Mouse (Mus musculus) cerebellum, adult 2 months (tissue): ENCODE data around the gene Laptm4a. TPM values are rescaled to one million over a fixed set of nuclear protein-coding genes. Genes with fewer than 3 reads are reported as not detected.
"Not testable (repeated sequence)": the region's sequence is repeated elsewhere in the genome, so short reads cannot be mapped to it uniquely, and the experiment has no call there.

ENCODE experiments used
- DNase-seq, 2 experiments: peaks; one replicate each; pipeline ENCODE4 v3.0.0; 2021
- H3K27ac ChIP-seq: fragments of 200-500 bp; 2 replicates; pipeline ENCODE4 v1.5.1; 2012; ENCODE audit warnings: low read length, control low read depth, inconsistent platforms; ENCODE audit not compliant: insufficient read depth
- H3K27me3 ChIP-seq: fragments of 200-500 bp; 2 replicates; pipeline ENCODE4 v1.6.1; 2012; ENCODE audit warnings: inconsistent platforms, mild to moderate bottlenecking, low read length, moderate library complexity; ENCODE audit not compliant: control insufficient read depth, insufficient read depth
- H3K4me1 ChIP-seq: fragments of 200-500 bp; 2 replicates; pipeline ENCODE4 v1.6.1; 2011; ENCODE audit warnings: low read length; ENCODE audit not compliant: control insufficient read depth, insufficient read depth
- H3K4me3 ChIP-seq: fragments of 200-500 bp; replicated peaks from 2 replicates; pipeline ENCODE3; 2011; ENCODE audit warnings: mild to moderate bottlenecking, low read depth, low read length, control low read depth; ENCODE audit not compliant: insufficient read depth
- CTCF ChIP-seq: fragments of 200-500 bp; IDR thresholded peaks from 2 replicates; pipeline ENCODE4 v1.5.1; 2011; ENCODE audit warnings: low read depth, mild to moderate bottlenecking, control low read depth, low read length, moderate library complexity, borderline replicate concordance; ENCODE audit not compliant: insufficient read depth
- POLR2A ChIP-seq: fragments of 200-500 bp; IDR thresholded peaks from 2 replicates; pipeline ENCODE4 v1.6.1; 2011; ENCODE audit warnings: low read length, control low read depth, borderline replicate concordance; ENCODE audit not compliant: insufficient read depth
- WGBS: fragments of 180-500 bp; shearing (Covaris S2); methylation state at CpG from one replicate; pipeline ENCODE4 v1.1.7; 2018; 5-methylcytosine and 5-hydroxymethylcytosine counted together
- polyA plus RNA-seq: library from polyadenylated mRNA; depleted of rRNA; stranded (reverse); fragments of >200 nt; gene quantifications from 2 replicates; pipeline ENCODE4 v1.2.3, GENCODE M21; 2012

Laptm4a gene
- polyA plus RNA-seq, 1 experiment, result 258 TPM

DNA sequence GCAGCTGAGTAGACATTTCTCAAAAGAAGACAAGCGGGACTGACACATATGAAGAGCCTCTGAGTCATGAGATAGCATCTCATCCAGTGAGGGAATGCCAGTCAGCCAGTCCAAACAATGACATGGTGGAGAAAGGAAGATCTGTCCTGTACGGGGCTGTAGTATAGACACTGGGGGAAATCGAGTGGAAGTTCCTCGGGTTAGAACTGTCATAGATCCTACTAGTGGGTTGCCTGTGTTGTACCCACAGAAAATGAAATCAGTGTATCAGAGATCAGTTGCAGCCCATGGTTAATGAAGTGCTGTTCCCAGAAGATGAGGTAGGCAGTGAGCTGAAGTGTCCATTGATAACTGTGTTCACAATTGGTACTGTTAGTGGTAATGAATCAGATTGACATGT, 7.3 kb downstream of the Laptm4a start:
- H3K4me1 ChIP-seq, result peaks cover 15% of the 10 kb centered on the region
- TF ChIP-seq POLR2A (no peak), CTCF (no peak)
- H3K27ac ChIP-seq, result no peak overlapping the region
- no peaks in the 10 kb centered on the region for H3K27me3 ChIP-seq
- 73% methylated on average over 4 of the region's 4 CpGs for WGBS
- no peak for DNase-seq
- H3K4me3 ChIP-seq, result no peak overlapping the region

- 80% methylated on average over 4 of the region's 4 CpGs for whole genome bisulfite sequencing
Observed at GRCm38 (mm10) chr12:8931083-8931482, 9.6 kb downstream of the Laptm4a start.

DNA sequence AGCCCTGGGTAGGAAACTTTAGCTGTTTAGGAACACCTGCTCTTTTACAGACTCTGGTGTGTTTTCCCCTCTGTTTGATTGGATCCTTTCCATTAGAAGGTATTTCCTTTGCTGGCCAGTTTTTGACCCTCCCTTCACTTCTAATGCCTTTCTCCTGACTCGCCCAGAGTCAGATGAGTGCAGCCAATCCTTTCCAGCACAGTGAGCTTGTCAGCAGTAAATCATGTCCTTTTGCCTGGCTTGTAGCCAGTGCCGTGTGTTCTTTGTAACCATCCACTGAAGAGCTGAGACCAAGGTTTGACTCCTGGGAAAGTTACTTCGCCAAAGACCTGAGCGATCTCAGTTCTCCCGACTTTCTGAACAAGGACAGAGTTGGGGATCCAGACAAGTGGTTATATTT, 13.9 kb downstream of the Laptm4a start:
- WGBS, result 59% methylated on average over 5 of the region's 5 CpGs

More at GRCm38 (mm10) chr12:8931083-8931482, 9.6 kb downstream of the Laptm4a start:
- no peak overlapping the region for H3K4me3 ChIP-seq
- H3K4me1 ChIP-seq, result peaks cover 10% of the 10 kb centered on the region
- TF ChIP-seq POLR2A, result no peak
- TF ChIP-seq CTCF, result no peak
- H3K27me3 ChIP-seq, result no peaks in the 10 kb centered on the region
- DNase-seq, result no peak
- H3K27ac ChIP-seq, result no peak overlapping the region

DNA sequence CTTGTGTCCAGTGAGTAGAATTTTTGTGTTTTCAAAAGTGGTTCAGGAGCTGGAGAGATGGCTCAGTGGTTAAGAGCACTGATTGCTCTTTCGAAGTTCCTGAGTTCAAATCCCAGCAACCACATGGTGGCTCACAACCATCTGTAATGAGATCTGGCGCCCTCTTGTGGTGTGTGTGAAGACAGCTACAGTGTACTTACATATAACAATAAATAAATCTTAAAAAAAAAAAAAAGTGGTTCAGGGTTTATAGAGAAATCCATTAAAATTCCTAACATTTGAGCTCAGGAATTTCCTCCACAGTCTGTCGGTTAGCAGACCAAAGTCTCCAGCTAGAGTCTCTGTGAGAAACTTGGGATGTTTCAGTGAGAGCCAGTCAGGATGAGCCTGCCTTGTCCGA, 14.7 kb downstream of the Laptm4a start:
- not testable (repeated sequence) for H3K4me1 ChIP-seq, DNase-seq, H3K27ac ChIP-seq, H3K4me3 ChIP-seq, H3K27me3 ChIP-seq
- 69% methylated on average over 4 of the region's 4 CpGs for WGBS

More for the DNA sequence above, 13.9 kb downstream of the Laptm4a start:
- DNase-seq, result no peak
- Histone ChIP-seq H3K4me1 (peaks cover 6% of the 10 kb centered on the region; the same call in 1 of the 2 replicates), H3K27ac (no peak overlapping the region), H3K4me3 (no peak overlapping the region), H3K27me3 (no peaks in the 10 kb centered on the region)
- no peak for TF ChIP-seq CTCF
- no peak for TF ChIP-seq POLR2A

DNA sequence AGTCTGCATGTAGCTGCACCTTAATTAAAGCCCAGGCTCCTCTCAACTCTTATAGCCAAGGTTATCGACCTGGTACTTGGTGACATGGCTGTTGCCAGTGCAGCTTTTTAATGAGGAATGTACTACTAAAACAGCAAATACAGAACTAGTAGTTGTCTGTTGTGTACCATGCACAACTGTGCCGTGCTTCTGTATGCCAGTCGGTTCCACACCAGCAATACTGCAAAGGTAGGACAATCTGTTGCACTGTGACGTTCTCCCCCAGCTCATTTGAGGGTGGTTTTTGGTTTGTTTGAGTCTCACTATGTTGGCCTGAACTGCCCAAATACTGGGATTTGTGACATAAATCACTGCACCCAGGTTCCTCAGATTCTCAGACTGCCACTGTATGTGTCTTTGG, 18.0 kb downstream of the Laptm4a start:
- H3K27me3 ChIP-seq, result no peaks in the 10 kb centered on the region
- DNase-seq, result no peak
- TF ChIP-seq CTCF, result no peak
- no peak for TF ChIP-seq POLR2A
- no peaks in the 10 kb centered on the region for H3K4me1 ChIP-seq
- no peak overlapping the region for H3K4me3 ChIP-seq
- 90% methylated on average over 4 of the region's 4 CpGs for WGBS
- no peak overlapping the region for H3K27ac ChIP-seq

DNA sequence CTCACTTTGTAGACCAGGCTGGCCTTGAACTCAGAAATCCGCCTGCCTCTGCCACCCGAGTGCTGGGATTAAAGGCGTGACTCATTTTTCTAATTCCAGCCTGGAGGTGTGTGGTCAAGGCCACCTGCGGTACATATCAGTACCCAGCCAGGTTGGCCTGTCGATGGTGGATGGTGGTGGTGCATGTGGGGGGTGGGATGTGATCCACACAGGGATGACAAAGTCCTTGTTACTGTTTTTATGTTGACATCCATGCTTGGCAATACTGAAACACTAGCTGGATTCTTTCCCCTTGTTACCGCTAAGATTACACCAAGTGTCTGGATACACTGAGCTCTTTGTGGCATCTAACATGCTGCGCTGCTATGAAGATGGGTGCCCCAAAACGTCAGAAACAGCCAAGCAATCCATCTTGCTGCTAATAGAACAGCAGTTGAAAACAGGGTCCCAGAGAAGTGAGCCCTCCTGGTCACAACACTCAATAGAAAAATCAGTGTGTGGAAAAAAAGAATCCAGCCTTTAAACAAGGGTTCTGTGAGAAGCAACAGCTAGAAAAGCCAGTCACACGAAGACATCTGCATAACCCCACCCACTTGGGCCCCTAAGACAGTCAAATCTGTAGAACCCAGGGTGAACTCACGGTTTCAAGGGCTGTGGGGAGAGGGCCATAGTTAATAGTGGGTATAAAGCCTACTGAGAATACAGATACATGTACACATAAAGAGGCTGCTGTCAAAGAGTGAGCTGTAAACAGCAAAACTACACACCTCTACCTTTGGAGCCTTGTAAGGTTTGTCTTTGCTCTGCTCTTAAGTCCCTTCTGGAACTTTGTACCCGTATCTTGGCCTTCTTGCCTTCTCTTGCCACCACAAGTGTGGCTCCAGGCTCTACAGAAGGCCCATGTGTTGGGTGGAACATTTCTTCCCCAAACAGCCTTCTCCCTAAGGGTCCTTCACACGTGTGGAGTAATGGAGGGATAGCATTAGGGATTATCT, 18.8 kb downstream of the Laptm4a start:
- 69% methylated on average over 12 of the region's 12 CpGs for WGBS
- no peak for DNase-seq
- no peaks in the 10 kb centered on the region for H3K27me3 ChIP-seq
- no peaks in the 10 kb centered on the region for H3K4me1 ChIP-seq
- no peak overlapping the region for H3K27ac ChIP-seq
- no peak for TF ChIP-seq CTCF
- no peak for TF ChIP-seq POLR2A
- no peak overlapping the region for H3K4me3 ChIP-seq

- Histone ChIP-seq H3K27ac (no peak overlapping the region), H3K4me1 (no peaks in the 10 kb centered on the region), H3K4me3 (no peak overlapping the region), H3K27me3 (no peaks in the 10 kb centered on the region)
- WGBS, result 71% methylated on average over 4 of the region's 4 CpGs
- DNase-seq, result no peak
- TF ChIP-seq CTCF (no peak), POLR2A (no peak)
Observed at GRCm38 (mm10) chr12:8941131-8941615, 19.7 kb downstream of the Laptm4a start.

- Histone ChIP-seq H3K27me3 (no peaks in the 10 kb centered on the region), H3K4me1 (no peaks in the 10 kb centered on the region), H3K27ac (no peak overlapping the region), H3K4me3 (no peak overlapping the region)
- DNase-seq, result no peak
- 75% methylated on average over 4 of the region's 4 CpGs for WGBS
- TF ChIP-seq POLR2A (no peak), CTCF (no peak)
Observed at GRCm38 (mm10) chr12:8941699-8942392, 20.4 kb downstream of the Laptm4a start.
